7 mouse cellular contexts compared by ENCODE assay signal in genomic region chr12:111038976-111039612, GRCm38 (mm10). TPM values are rescaled to one million over a fixed set of nuclear protein-coding genes. Genes with fewer than 3 reads are reported as not detected.
DNase-seq lines count a peak whose midpoint lies in the region; ATAC-seq lines count a peak whose summit lies in the region.

Gene Rcor1, plus strand, starts transcription at chr12:111039351.

- H3K9ac ChIP-seq in intestine, embryonic 16.5 days (ENCODE audit: low read depth, low read length): peak within 1 kb of the TSS; percentile 99
- H3K9ac ChIP-seq in midbrain, embryonic 11.5 days (ENCODE audit: low read length): peak within 1 kb of the TSS; percentile 96

- intact Hi-C loops in left cerebral cortex, postnatal 36 days (cut with DNase I): no loop called here

- H3K27ac ChIP-seq in intestine, embryonic 16.5 days (ENCODE audit: low read length): peak within 1 kb of the TSS; percentile 99
- H3K27ac ChIP-seq in midbrain, embryonic 11.5 days (ENCODE audit: low read depth, low read length): peak within 1 kb of the TSS; percentile 97

- H3K9me3 ChIP-seq in intestine, embryonic 16.5 days (ENCODE audit: control insufficient read depth, low read length): no peaks in the 10 kb centered on the region
- no peaks in the 10 kb centered on the region for H3K9me3 ChIP-seq in midbrain, embryonic 11.5 days (ENCODE audit: control insufficient read depth, low read length)

- H3K4me2 ChIP-seq in intestine, embryonic 16.5 days (ENCODE audit: low read depth, low read length): peak within 1 kb of the TSS; percentile 93
- peak within 1 kb of the TSS; percentile 93 for H3K4me2 ChIP-seq in midbrain, embryonic 11.5 days

- H3K27me3 ChIP-seq in intestine, embryonic 16.5 days (replicated peaks; ENCODE audit: control insufficient read depth, insufficient read depth, low read length): no peaks in the 10 kb centered on the region
- no peaks in the 10 kb centered on the region for H3K27me3 ChIP-seq in midbrain, embryonic 11.5 days (ENCODE audit: control insufficient read depth, insufficient read depth, low read length)

- H3K4me3 ChIP-seq in intestine, embryonic 16.5 days (ENCODE audit: low read length): peak within 1 kb of the TSS; percentile 98
- peak within 1 kb of the TSS; percentile 99 for H3K4me3 ChIP-seq in midbrain, embryonic 11.5 days (ENCODE audit: low read depth, low read length)

- peak; percentile 97 for ATAC-seq in intestine, embryonic 16.5 days
- ATAC-seq in midbrain, embryonic 11.5 days (ENCODE audit: low FRiP score): peak; percentile 97

- WGBS in intestine, embryonic 16.5 days: under 1% methylated on average over 60 of the region's 76 CpGs
- WGBS in midbrain, embryonic 11.5 days: under 1% methylated on average over 53 of the region's 76 CpGs

- peaks cover 5% of the 10 kb centered on the region; the same call in 1 of the 2 replicates for H3K36me3 ChIP-seq in intestine, embryonic 16.5 days (ENCODE audit: control insufficient read depth, insufficient read depth, low read length)
- no peaks in the 10 kb centered on the region for H3K36me3 ChIP-seq in midbrain, embryonic 11.5 days (ENCODE audit: control insufficient read depth, insufficient read depth, low read length)

- DNase-seq in adrenal gland, adult 8-10 months: peak; percentile 100
- DNase-seq in embryo, embryonic 9.5 days (ENCODE audit: extremely low spot score): peak; percentile 99
- peak; percentile 96 to 98 for DNase-seq in gastrocnemius, postnatal 4 days (ENCODE audit: low spot score in 2 of 2)
- DNase-seq in left cerebral cortex, postnatal 36 days (ENCODE audit: low spot score in 2 of 2): peak; percentile 98 to 99
- DNase-seq in midbrain, embryonic 11.5 days (ENCODE audit: low spot score, missing footprints): peak; percentile 99
- peak; percentile 98 for DNase-seq in skeletal muscle tissue, adult 2 months (ENCODE audit: low read depth, low spot score)

- H3K4me1 ChIP-seq in intestine, embryonic 16.5 days (ENCODE audit: control insufficient read depth, insufficient read depth, low read length): peaks cover 24% of the 10 kb centered on the region
- H3K4me1 ChIP-seq in midbrain, embryonic 11.5 days (ENCODE audit: control insufficient read depth, insufficient read depth, low read length): peaks cover 18% of the 10 kb centered on the region

RNA-seq across cellular contexts. Expression of gene Rcor1, which starts in this region (rescaled TPM):
- total RNA-seq in adrenal gland, adult 8-10 months (2022): 10 to 100 TPM; 46.1 to 60.4 (median 50.8) TPM
- 10 to 100 TPM; 27.1 to 27.2 TPM for total RNA-seq in gastrocnemius, postnatal 4 days (2021)
- 6.9 and 7.9 TPM in 2 replicates for polyA plus RNA-seq in intestine, embryonic 16.5 days (2015; fragmentation: Nextera tagmentation; extraction: Ambion mirVana)
- total RNA-seq in left cerebral cortex, postnatal 36 days (2021): 10 to 100 TPM; 14.5 to 18.7 TPM
- 10.4 and 12.1 TPM in 2 replicates for polyA plus RNA-seq in midbrain, embryonic 11.5 days (2014; fragmentation: Nextera tagmentation; extraction: Ambion mirVana)

Comparison
In these comparisons a context has a peak if more than half of its experiments do, and no peak if none do; other contexts are left out.
1. Peak in every context shown above with its lines: DNase-seq, ATAC-seq, H3K4me3 ChIP-seq and H3K27ac ChIP-seq.